Mouse (Mus musculus) cerebellum, postnatal 4 days (tissue): ENCODE measurements around the gene Cela3b.

Source experiments
- DNase-seq, 2 experiments: peaks; one replicate each; pipeline ENCODE4 v3.0.0; 2022; ENCODE audit warnings: low spot score in 2 of 2, mixed read lengths in 1 of 2

The Cela3b gene

DNA sequence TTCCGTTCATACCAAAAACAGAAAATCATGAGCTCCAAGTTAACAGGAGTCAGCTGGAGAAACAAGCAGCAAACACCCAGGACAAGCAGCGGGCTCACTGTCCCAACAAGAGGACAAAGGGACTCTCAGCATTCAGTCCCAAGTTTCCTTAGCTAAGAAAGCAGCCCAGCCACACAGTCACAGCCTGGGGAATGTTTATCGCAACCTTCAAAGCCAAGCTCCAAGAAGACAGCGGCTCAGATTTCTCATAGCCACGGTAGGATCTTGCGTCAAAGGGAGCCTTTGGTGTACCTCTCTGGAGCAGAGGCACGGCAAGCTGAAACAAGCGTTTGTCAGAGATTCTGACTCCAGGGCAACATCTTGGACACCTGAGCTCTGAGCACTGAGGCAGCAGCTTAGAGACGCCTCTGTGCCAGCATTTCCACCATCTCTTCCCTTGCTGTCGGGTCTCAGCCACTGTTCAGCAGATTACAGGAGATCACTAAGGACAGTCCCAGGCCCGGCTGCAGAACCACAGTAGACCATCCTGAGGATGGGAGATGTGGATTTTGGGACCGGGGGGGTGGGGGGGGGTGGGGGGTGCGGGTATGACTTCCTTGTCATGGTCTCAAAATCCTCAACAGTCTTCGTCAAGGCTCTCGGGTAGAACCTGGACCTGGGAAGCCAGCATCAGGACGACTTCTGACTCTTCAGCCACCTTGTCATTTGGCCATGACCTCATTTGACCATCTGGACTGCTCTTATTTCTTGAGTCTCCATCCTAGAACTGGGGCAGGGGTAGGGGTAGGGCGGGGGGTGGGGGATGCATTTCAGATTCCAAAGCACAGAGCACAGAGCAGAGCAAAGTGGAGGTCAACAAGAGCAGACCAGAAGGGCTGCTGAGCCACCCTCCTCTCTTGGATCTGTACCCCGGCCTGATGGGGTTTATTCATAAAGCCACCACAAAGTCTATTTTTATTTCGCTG, 54.7 kb downstream of the Cela3b start:
- DNase-seq, result no peak

DNA sequence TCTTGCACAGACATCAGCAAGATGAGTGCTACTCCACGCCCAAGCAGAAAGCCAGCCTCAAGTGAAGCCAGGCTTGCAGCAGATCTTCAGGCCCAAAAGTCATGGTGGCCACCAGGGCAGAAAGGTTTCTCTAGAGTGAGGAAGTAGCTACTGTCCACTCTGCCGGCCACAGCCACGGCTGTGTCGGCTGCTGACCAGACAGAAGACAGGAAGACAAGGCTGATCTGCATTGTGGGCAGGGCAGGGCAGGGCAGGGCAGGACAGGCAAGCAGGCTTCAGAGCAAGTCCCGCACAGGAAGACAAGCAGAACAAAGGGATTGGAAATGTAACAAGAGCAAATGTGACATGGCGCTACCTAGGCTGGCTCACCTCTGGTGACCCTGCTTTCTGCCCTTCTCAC, 56.6 kb downstream of the Cela3b start:
- DNase-seq, result no peak

DNA sequence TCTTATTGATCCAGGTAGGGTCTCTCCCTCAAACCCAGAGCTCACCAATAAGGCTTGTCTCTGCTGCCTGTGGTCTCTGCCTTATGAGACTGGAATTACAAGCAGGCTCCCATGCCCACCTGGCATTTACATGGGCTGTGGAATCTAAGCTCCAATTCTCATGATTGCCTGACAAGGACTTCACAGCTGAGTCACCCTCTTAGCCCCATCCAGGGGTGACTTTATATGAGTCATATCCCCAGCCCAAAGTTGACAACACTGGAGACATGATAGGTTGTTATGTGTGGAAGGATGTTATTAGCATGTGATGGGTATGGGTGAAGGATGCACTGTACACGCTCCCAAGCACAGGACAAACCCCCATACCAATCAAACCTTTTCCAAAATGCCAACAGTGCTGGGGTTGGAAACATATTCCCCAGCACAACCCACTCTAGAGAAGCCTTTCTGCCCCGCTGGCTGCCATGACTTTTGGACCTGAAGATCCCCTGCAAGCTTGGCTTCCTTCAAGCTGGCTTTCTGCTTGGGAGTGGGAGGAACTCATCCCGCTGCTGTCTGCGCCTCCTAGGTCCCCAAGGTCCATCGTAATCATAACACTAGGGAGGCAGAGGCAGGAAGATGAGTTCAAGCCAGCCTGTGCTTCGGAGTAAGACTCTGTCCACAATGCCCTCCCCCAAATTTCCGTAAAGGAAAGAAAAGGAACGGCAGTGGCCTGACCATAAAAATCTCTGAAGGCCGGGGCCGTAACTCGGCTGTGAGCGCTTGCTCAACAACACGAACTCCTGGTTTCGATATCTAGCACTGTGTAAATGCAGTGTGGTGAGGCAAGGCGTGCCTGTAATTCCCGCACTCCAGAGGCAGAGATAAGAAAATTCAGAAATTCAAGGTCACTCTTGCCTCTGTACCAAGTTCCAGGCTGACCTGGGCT, 58.5 kb downstream of the Cela3b start:
- DNase-seq, result no peak
